Mouse (Mus musculus) cerebellum, postnatal 4 days (tissue): ENCODE data around the gene Irs1.

Experiments used
- DNase-seq, 2 experiments: peaks; one replicate each; pipeline ENCODE4 v3.0.0; 2022; ENCODE audit warnings: low spot score in 2 of 2, mixed read lengths in 1 of 2

Gene Irs1

DNA sequence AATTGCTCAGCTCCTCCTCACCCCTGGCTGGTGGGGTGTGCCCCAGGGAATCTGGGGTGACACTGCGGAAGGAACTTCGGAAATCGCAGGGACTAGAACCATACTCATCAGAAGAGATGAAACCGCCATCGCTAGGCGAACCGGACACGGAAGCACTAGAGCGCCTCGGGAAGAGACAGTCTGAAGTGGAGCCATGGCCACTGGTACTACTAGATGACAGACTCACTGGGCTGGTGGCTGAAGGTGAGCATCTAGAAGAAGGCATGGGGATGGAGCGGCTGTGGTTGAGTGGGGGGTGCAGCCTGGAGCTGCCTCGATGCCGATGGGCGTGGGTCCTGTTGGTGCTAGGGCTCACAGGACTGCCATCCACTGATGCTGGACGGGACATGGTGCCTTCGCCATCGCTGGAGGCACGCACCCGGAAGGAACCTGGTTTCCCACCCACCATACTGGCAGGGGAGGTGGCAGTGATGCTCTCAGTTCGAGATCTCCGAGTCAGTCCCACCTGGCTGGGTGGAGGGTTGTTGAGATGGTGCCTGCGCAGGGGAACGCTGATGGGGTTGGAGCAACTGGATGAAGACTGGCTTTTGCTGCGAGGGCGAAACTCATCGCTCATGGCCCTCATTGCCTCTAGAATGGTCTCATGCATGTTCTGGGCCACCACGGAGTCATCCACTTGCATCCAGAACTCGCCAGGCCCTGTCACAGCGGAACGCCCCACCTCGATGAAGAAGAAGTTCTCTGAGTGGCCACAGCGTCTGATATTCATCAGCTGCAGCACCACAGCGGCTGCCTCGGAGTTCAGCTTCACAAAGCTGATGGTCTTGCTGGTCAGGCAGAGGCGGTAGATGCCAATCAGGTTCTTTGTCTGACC is 1.9 kb downstream of the Irs1 start:
- peak in 1 of 2 experiments; percentile 18 for DNase-seq

DNA sequence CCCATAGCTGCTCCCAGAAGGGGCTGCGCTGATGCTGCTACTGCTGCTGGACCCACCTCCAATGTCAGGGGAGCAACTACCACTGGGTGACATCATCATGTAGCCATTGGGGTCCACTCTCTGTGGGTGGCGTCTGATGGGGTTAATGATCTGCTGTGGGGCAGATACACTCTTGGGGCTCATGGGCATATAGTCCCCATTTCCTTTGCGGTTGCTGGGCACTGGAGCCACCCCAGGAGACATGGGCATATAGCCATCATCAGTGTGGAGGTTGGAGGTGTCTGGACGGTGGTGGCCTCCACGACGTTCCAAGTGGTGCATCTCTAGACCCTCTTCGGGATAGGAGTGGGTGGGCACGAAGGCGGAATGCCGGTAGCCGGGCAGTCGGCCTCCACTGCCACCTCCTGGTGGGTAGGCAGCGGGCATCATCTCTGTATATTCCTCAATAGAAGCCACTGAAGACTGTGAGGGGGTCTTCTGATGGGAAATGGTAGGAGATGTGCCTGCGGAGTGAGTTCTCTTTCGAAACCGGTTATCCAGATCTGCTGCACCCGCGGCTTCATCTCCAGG is 2.7 kb downstream of the Irs1 start:
- DNase-seq, result peak in 1 of 2 experiments; percentile 57

- no peak for DNase-seq
Observed at GRCm38 (mm10) chr1:82287776-82288325, 3.4 kb downstream of the Irs1 start.

GRCm38 (mm10) chr1:82287052-82287775 is 4.0 kb downstream of the Irs1 start:
- peak in 1 of 2 experiments; percentile 16 for DNase-seq

GRCm38 (mm10) chr1:82286190-82287051 is 4.8 kb downstream of the Irs1 start:
- peak in 1 of 2 experiments; percentile 13 for DNase-seq

GRCm38 (mm10) chr1:82285461-82286189 is 5.6 kb downstream of the Irs1 start:
- DNase-seq, result no peak

DNA sequence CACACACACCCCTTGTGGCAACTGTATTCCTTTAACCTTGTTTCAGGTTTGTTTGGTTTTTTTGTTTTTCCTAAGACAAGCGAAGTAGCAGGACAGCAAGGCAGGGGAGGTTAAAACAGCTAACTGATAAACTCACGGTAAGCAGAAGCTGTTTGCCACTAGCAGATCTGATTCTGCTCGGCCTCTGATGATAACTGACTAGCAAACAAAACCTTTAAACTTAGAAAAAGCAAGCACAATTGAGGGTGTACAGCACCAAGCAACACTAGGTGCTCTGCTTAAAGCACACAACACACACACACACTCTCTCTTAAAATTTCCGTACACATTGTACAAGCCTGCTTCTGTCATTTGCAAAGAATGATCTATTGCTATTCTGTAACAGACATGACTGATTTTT is 6.8 kb downstream of the Irs1 start:
- DNase-seq, result no peak

- DNase-seq, result no peak
Observed at GRCm38 (mm10) chr1:82283901-82284301, 7.3 kb downstream of the Irs1 start.

GRCm38 (mm10) chr1:82282992-82283611 is 8.1 kb downstream of the Irs1 start:
- DNase-seq, result peak; percentile 71 to 89

DNA sequence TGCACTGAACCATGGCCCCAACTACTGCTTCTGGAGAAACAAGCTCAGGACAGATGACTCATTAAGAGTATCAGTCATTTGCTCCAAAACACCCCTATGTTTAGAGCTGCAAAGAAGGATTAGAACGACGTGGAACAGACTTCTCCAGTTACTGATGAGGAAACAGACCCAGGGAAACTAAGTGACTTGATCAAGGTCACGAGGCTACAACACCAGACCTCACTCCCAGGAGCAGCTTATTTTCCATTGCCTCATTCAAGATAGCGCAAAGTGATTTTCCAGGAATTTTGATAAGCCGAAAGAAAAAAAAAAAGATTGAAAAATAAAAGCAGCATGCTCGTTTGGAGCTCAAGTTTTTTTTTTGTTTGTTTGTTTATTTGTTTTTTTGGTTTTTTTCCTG is 9.4 kb downstream of the Irs1 start:
- DNase-seq, result no peak

- DNase-seq, result no peak
Observed at GRCm38 (mm10) chr1:82279768-82280167, 11.4 kb downstream of the Irs1 start.

GRCm38 (mm10) chr1:82274361-82274760 is 16.9 kb downstream of the Irs1 start:
- no peak for DNase-seq

- no peak for DNase-seq
Observed at GRCm38 (mm10) chr1:82273529-82273928, 17.7 kb downstream of the Irs1 start.

- DNase-seq, result no peak
Observed at GRCm38 (mm10) chr1:82272231-82272630, 19.0 kb downstream of the Irs1 start.

DNA sequence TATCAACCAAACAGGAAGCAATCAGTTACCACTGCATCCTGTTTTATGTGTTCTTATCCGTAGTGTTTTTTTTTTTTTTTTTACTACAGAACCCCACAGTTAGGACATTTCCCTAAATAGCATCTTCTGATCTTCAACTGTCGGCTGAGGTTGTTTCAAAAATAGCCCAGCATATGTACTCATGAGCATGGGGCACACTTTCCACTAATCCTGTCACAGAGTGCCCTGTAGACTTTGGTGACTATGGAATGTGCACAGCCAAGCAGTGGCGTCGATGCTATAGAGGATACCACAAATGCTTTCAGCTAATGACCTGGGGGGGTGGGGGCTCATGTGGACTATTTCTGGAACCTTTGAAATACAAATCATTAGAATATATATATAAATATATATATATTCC is 23.7 kb downstream of the Irs1 start:
- DNase-seq, result no peak

GRCm38 (mm10) chr1:82262331-82262730 is 28.9 kb downstream of the Irs1 start:
- DNase-seq, result peak in 1 of 2 experiments; percentile 59

GRCm38 (mm10) chr1:82261638-82262037 is 29.6 kb downstream of the Irs1 start:
- no peak for DNase-seq

GRCm38 (mm10) chr1:82261053-82261618 is 30.1 kb downstream of the Irs1 start:
- peak in 1 of 2 experiments; percentile 43 for DNase-seq

DNA sequence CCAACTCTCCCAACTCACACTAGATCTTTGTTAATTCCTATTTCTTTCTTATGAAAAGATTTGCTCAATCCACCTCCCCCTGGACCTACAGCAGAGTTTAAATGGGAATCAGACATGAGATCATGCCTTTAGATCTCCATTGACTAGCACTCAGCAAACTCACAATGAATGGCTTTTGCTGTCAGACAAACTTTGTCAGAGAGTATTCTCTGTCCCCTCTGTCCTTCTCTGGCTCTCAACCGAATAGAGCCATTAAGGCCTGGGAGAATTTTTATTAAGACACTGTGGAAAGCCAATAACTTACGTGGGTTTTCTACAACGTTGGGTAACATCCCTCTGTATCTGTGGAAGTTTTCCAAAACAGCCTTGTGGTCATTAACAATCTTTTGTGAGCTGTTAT is 31.2 kb downstream of the Irs1 start:
- DNase-seq, result no peak

GRCm38 (mm10) chr1:82258331-82258730 is 32.9 kb downstream of the Irs1 start:
- DNase-seq, result no peak
